In genomic region chr12:16474361-16475080, GRCm38 (mm10) we compare ENCODE assay signal across 11 mouse cellular contexts.
DNase-seq lines count a peak whose midpoint lies in the region; ATAC-seq and TF ChIP-seq lines count a peak whose summit lies in the region.
"Had no signal": no experiment of that assay in that cellular context is flagged by ENCODE, and none has a peak within 500 bp of the region (broad histone marks: within the 10 kb centered on the region; RNA-seq: fewer than 3 reads in every experiment).

No protein-coding gene starts in this region.

- WGBS in forebrain, embryonic 13.5 days, result 76% methylated on average over 4 of the region's 4 CpGs
- 84% methylated on average over 4 of the region's 4 CpGs for WGBS in forebrain, embryonic 10.5 days
- 54% methylated on average over 4 of the region's 4 CpGs for WGBS in forebrain, postnatal 0 days
- WGBS in intestine, embryonic 15.5 days, result 79% methylated on average over 4 of the region's 4 CpGs

- no peak overlapping the region for H3K9ac ChIP-seq in forebrain, embryonic 13.5 days
- H3K9ac ChIP-seq in forebrain, postnatal 0 days, result no peak overlapping the region
- H3K9ac ChIP-seq in intestine, embryonic 15.5 days, result no peak overlapping the region
- H3K9ac ChIP-seq: embryonic facial prominence, embryonic 15.5 days; liver, embryonic 12.5 days had no signal

- TF ChIP-seq CTCF in forebrain, postnatal 0 days (IDR thresholded peaks at IDR 0.05; ENCODE audit: low read depth), result no peak

- DNase-seq in forebrain, embryonic 10.5 days (ENCODE audit: extremely low spot score, low spot score), result no peak
- peak; percentile 49 for DNase-seq in layer of hippocampus, adult 9-11 months
- no peak for DNase-seq in layer of hippocampus, adult 9-10 months (ENCODE audit: low spot score)
- DNase-seq in forebrain, postnatal 0 days, result peak; percentile 63
- DNase-seq in right cerebral cortex, adult 2 months (ENCODE audit: low spot score in 2 of 2), result peak; percentile 7 to 27
- DNase-seq: adrenal gland, postnatal 25 days had no signal

- H3K27ac ChIP-seq in forebrain, embryonic 13.5 days, result no peak overlapping the region
- no peak overlapping the region for H3K27ac ChIP-seq in forebrain, embryonic 10.5 days
- no peak overlapping the region for H3K27ac ChIP-seq in forebrain, postnatal 0 days (ENCODE audit: low read depth, low read length)
- no peak overlapping the region for H3K27ac ChIP-seq in intestine, embryonic 15.5 days
- H3K27ac ChIP-seq: embryonic facial prominence, embryonic 15.5 days; liver, embryonic 12.5 days had no signal

- no peaks in the 10 kb centered on the region for H3K9me3 ChIP-seq in forebrain, embryonic 13.5 days (replicated peaks)
- no peaks in the 10 kb centered on the region for H3K9me3 ChIP-seq in forebrain, embryonic 10.5 days
- H3K9me3 ChIP-seq in forebrain, postnatal 0 days (ENCODE audit: low read length), result no peaks in the 10 kb centered on the region
- H3K9me3 ChIP-seq in intestine, embryonic 15.5 days, result no peaks in the 10 kb centered on the region
- H3K9me3 ChIP-seq: embryonic facial prominence, embryonic 15.5 days; liver, embryonic 12.5 days had no signal

- no peak overlapping the region for H3K4me2 ChIP-seq in forebrain, embryonic 13.5 days
- no peak overlapping the region for H3K4me2 ChIP-seq in forebrain, postnatal 0 days (ENCODE audit: low read depth)
- no peak overlapping the region for H3K4me2 ChIP-seq in intestine, embryonic 15.5 days (replicated peaks)
- H3K4me2 ChIP-seq: embryonic facial prominence, embryonic 15.5 days; liver, embryonic 12.5 days had no signal

- ATAC-seq in forebrain, embryonic 13.5 days, result 0 out of 2 replicates have a peak, but pooled peaks have one; percentile 61
- ATAC-seq in forebrain, postnatal 0 days, result peak; percentile 74
- ATAC-seq in monocyte, adult 5-6 weeks (replicated peaks; ENCODE audit: insufficient number of reproducible peaks, low FRiP score, low TSS enrichment, poor library complexity, severe bottlenecking), result no peak
- no peak for ATAC-seq in intestine, embryonic 15.5 days
- ATAC-seq: liver, embryonic 12.5 days had no signal

- no peak overlapping the region for H3K4me3 ChIP-seq in forebrain, embryonic 13.5 days
- no peak overlapping the region for H3K4me3 ChIP-seq in forebrain, embryonic 10.5 days
- H3K4me3 ChIP-seq in forebrain, postnatal 0 days (ENCODE audit: low read depth, low read length), result no peak overlapping the region
- no peak overlapping the region for H3K4me3 ChIP-seq in intestine, embryonic 15.5 days (replicated peaks)
- H3K4me3 ChIP-seq: embryonic facial prominence, embryonic 15.5 days; liver, embryonic 12.5 days had no signal

- no peaks in the 10 kb centered on the region for H3K36me3 ChIP-seq in forebrain, embryonic 13.5 days (ENCODE audit: poor library complexity, severe bottlenecking)
- no peaks in the 10 kb centered on the region for H3K36me3 ChIP-seq in forebrain, embryonic 10.5 days (replicated peaks)
- H3K36me3 ChIP-seq in forebrain, postnatal 0 days (ENCODE audit: insufficient read depth), result no peaks in the 10 kb centered on the region
- H3K36me3 ChIP-seq in intestine, embryonic 15.5 days, result no peaks in the 10 kb centered on the region
- H3K36me3 ChIP-seq: embryonic facial prominence, embryonic 15.5 days; liver, embryonic 12.5 days had no signal

- no peaks in the 10 kb centered on the region for H3K4me1 ChIP-seq in forebrain, embryonic 13.5 days
- no peaks in the 10 kb centered on the region for H3K4me1 ChIP-seq in forebrain, embryonic 10.5 days
- no peaks in the 10 kb centered on the region for H3K4me1 ChIP-seq in forebrain, postnatal 0 days (ENCODE audit: insufficient read depth)
- no peaks in the 10 kb centered on the region for H3K4me1 ChIP-seq in intestine, embryonic 15.5 days (replicated peaks)
- H3K4me1 ChIP-seq: embryonic facial prominence, embryonic 15.5 days; liver, embryonic 12.5 days had no signal

- H3K27me3 ChIP-seq in forebrain, embryonic 13.5 days, result no peaks in the 10 kb centered on the region
- H3K27me3 ChIP-seq in forebrain, embryonic 10.5 days (ENCODE audit: poor library complexity, severe bottlenecking), result no peaks in the 10 kb centered on the region
- H3K27me3 ChIP-seq in forebrain, postnatal 0 days (ENCODE audit: insufficient read depth, low read length), result no peaks in the 10 kb centered on the region
- H3K27me3 ChIP-seq in intestine, embryonic 15.5 days (replicated peaks), result no peaks in the 10 kb centered on the region
- H3K27me3 ChIP-seq: embryonic facial prominence, embryonic 15.5 days; liver, embryonic 12.5 days had no signal

Comparison
In these comparisons a context has a peak if more than half of its experiments do, and no peak if none do; other contexts are left out.
1. DNase-seq: peak in layer of hippocampus, adult 9-11 months (single experiment), forebrain, postnatal 0 days (single experiment) and right cerebral cortex, adult 2 months (2 of 2); none in forebrain, embryonic 10.5 days (single experiment) and layer of hippocampus, adult 9-10 months (single experiment).
2. ATAC-seq: peak in forebrain, embryonic 13.5 days (single experiment) and forebrain, postnatal 0 days (single experiment); none in monocyte, adult 5-6 weeks (single experiment) and intestine, embryonic 15.5 days (single experiment).